Mouse (Mus musculus): ENCODE results near the gene Tmem127. TPM values are rescaled to one million over a fixed set of nuclear protein-coding genes. Genes with fewer than 3 reads are reported as not detected.
"Not testable (repeated sequence)": the region's sequence is repeated elsewhere in the genome, so short reads cannot be mapped to it uniquely, and the experiment has no call there.

Tmem127 gene
- polyA plus RNA-seq (2015; fragmentation: Nextera tagmentation; extraction: Ambion mirVana): 12.1 and 12.2 TPM in 2 replicates

- Histone ChIP-seq H3K9ac (peak within 1 kb of the TSS; percentile 95), H3K4me2 (peak within 1 kb of the TSS; percentile 95), H3K9me3 (replicated peaks) (no peaks in the 10 kb centered on the region), H3K36me3 (replicated peaks) (peaks cover 37% of the 10 kb centered on the region), H3K27ac (replicated peaks) (peak within 1 kb of the TSS; percentile 89), H3K4me3 (replicated peaks) (peak within 1 kb of the TSS; percentile 95), H3K4me1 (replicated peaks) (peaks cover 52% of the 10 kb centered on the region), H3K27me3 (no peaks in the 10 kb centered on the region)
- peak; percentile 99 for ATAC-seq (ENCODE audit: insufficient read depth)
- WGBS (ENCODE audit: insufficient replicate concordance): under 1% methylated on average over 52 of the region's 53 CpGs
Observed at GRCm38 (mm10) chr2:127247592-127248333, at the start of gene Tmem127, which contains the start of gene Ciao1. Gene Tmem127 (plus strand): TSS chr2:127247908. Gene Ciao1 (minus strand): TSS chr2:127247816.

- 19% methylated on average over 3 of the region's 3 CpGs for WGBS (ENCODE audit: insufficient replicate concordance)
- no peak overlapping the region for H3K27ac ChIP-seq (replicated peaks)
- H3K4me3 ChIP-seq (replicated peaks): no peak overlapping the region
- no peak overlapping the region for H3K4me2 ChIP-seq
- peaks cover 21% of the 10 kb centered on the region for H3K4me1 ChIP-seq (replicated peaks)
- no peaks in the 10 kb centered on the region for H3K9me3 ChIP-seq (replicated peaks)
- H3K27me3 ChIP-seq: no peaks in the 10 kb centered on the region
- no peak overlapping the region for H3K9ac ChIP-seq
- no peak for ATAC-seq (ENCODE audit: insufficient read depth)
- H3K36me3 ChIP-seq (replicated peaks): no peaks in the 10 kb centered on the region; the same call in 1 of the 2 replicates
Observed at GRCm38 (mm10) chr2:127204932-127205331, 42.8 kb upstream of the Tmem127 start.

GRCm38 (mm10) chr2:127205936-127206335 is 41.8 kb upstream of the Tmem127 start:
- not testable (repeated sequence) for H3K4me2 ChIP-seq; H3K4me3 ChIP-seq (replicated peaks); H3K9ac ChIP-seq; H3K9me3 ChIP-seq (replicated peaks); ATAC-seq (ENCODE audit: insufficient read depth); H3K36me3 ChIP-seq (replicated peaks); H3K27ac ChIP-seq (replicated peaks); H3K27me3 ChIP-seq
- peaks cover 22% of the 10 kb centered on the region for H3K4me1 ChIP-seq (replicated peaks)
- 73% methylated on average over 4 of the region's 4 CpGs for WGBS (ENCODE audit: insufficient replicate concordance)

GRCm38 (mm10) chr2:127206916-127207315 is 40.8 kb upstream of the Tmem127 start:
- H3K4me2 ChIP-seq: no peak overlapping the region
- no peak overlapping the region for H3K27ac ChIP-seq (replicated peaks)
- peaks cover 22% of the 10 kb centered on the region for H3K4me1 ChIP-seq (replicated peaks)
- peak overlapping the region; percentile 88; the same call in 1 of the 2 replicates for H3K4me3 ChIP-seq (replicated peaks)
- no peak for ATAC-seq (ENCODE audit: insufficient read depth)
- WGBS (ENCODE audit: insufficient replicate concordance): 66% methylated on average over 2 of the region's 2 CpGs
- H3K27me3 ChIP-seq: no peaks in the 10 kb centered on the region
- H3K9me3 ChIP-seq (replicated peaks): no peaks in the 10 kb centered on the region
- no peak overlapping the region for H3K9ac ChIP-seq
- peaks cover 16% of the 10 kb centered on the region for H3K36me3 ChIP-seq (replicated peaks)

- peak; percentile 96 for ATAC-seq (ENCODE audit: insufficient read depth)
- 9% methylated on average over 36 of the region's 36 CpGs for WGBS (ENCODE audit: insufficient replicate concordance)
Observed at GRCm38 (mm10) chr2:127207547-127208451, 39.9 kb upstream of the Tmem127 start, which contains the start of the genes 1810024B03Rik and Snrnp200. Gene 1810024B03Rik (minus strand): TSS chr2:127208280. Gene Snrnp200 (plus strand): TSS chr2:127208386.

GRCm38 (mm10) chr2:127208452-127208769 is 39.3 kb upstream of the Tmem127 start:
- Histone ChIP-seq H3K4me2 (peak overlapping the region; percentile 76), H3K36me3 (replicated peaks) (peaks cover 31% of the 10 kb centered on the region), H3K27ac (replicated peaks) (peak overlapping the region; percentile 79), H3K9me3 (replicated peaks) (no peaks in the 10 kb centered on the region), H3K9ac (peak overlapping the region; percentile 78), H3K27me3 (no peaks in the 10 kb centered on the region), H3K4me1 (replicated peaks) (peaks cover 22% of the 10 kb centered on the region), H3K4me3 (replicated peaks) (peak overlapping the region; percentile 88)
- no peak for ATAC-seq (ENCODE audit: insufficient read depth)
- 0% methylated on average over 17 of the region's 17 CpGs for WGBS (ENCODE audit: insufficient replicate concordance)

More at GRCm38 (mm10) chr2:127207547-127208451, 39.9 kb upstream of the Tmem127 start, which contains the start of the genes 1810024B03Rik and Snrnp200:
- Histone ChIP-seq H3K27ac (replicated peaks) (peak within 1 kb of the TSS; percentile 79), H3K4me1 (replicated peaks) (peaks cover 22% of the 10 kb centered on the region), H3K4me2 (peak within 1 kb of the TSS; percentile 76), H3K36me3 (replicated peaks) (peaks cover 25% of the 10 kb centered on the region), H3K27me3 (no peaks in the 10 kb centered on the region), H3K9ac (peak within 1 kb of the TSS; percentile 78), H3K4me3 (replicated peaks) (peak within 1 kb of the TSS; percentile 88), H3K9me3 (replicated peaks) (no peaks in the 10 kb centered on the region)

GRCm38 (mm10) chr2:127210701-127211100 is 37.0 kb upstream of the Tmem127 start:
- no peaks in the 10 kb centered on the region for H3K27me3 ChIP-seq
- H3K4me2 ChIP-seq: no peak overlapping the region
- no peak overlapping the region for H3K27ac ChIP-seq (replicated peaks)
- H3K4me3 ChIP-seq (replicated peaks): no peak overlapping the region
- WGBS (ENCODE audit: insufficient replicate concordance): 85% methylated on average over 11 of the region's 11 CpGs
- H3K4me1 ChIP-seq (replicated peaks): peaks cover 22% of the 10 kb centered on the region
- no peak for ATAC-seq (ENCODE audit: insufficient read depth)
- H3K9ac ChIP-seq: no peak overlapping the region
- H3K9me3 ChIP-seq (replicated peaks): no peaks in the 10 kb centered on the region
- H3K36me3 ChIP-seq (replicated peaks): peaks cover 54% of the 10 kb centered on the region

GRCm38 (mm10) chr2:127217746-127218145 is 30.0 kb upstream of the Tmem127 start:
- ATAC-seq (ENCODE audit: insufficient read depth): no peak
- peaks cover 98% of the 10 kb centered on the region for H3K36me3 ChIP-seq (replicated peaks)

GRCm38 (mm10) chr2:127225261-127225660 is 22.4 kb upstream of the Tmem127 start:
- Histone ChIP-seq H3K9me3 (replicated peaks) (no peaks in the 10 kb centered on the region), H3K4me1 (replicated peaks) (no peaks in the 10 kb centered on the region), H3K27ac (replicated peaks) (no peak overlapping the region), H3K9ac (no peak overlapping the region), H3K4me3 (replicated peaks) (no peak overlapping the region), H3K4me2 (no peak overlapping the region), H3K27me3 (no peaks in the 10 kb centered on the region), H3K36me3 (replicated peaks) (peaks cover 94% of the 10 kb centered on the region)
- ATAC-seq (ENCODE audit: insufficient read depth): no peak
- WGBS (ENCODE audit: insufficient replicate concordance): 81% methylated on average over 3 of the region's 3 CpGs

More at GRCm38 (mm10) chr2:127217746-127218145, 30.0 kb upstream of the Tmem127 start:
- H3K27ac ChIP-seq (replicated peaks): no peak overlapping the region
- no peak overlapping the region for H3K9ac ChIP-seq
- H3K4me1 ChIP-seq (replicated peaks): no peaks in the 10 kb centered on the region
- no peaks in the 10 kb centered on the region for H3K27me3 ChIP-seq
- H3K4me3 ChIP-seq (replicated peaks): no peak overlapping the region
- WGBS (ENCODE audit: insufficient replicate concordance): 85% methylated on average over 5 of the region's 5 CpGs
- H3K9me3 ChIP-seq (replicated peaks): no peaks in the 10 kb centered on the region
- H3K4me2 ChIP-seq: no peak overlapping the region

GRCm38 (mm10) chr2:127237897-127238610 is 9.7 kb upstream of the Tmem127 start:
- H3K36me3 ChIP-seq (replicated peaks): peaks cover 94% of the 10 kb centered on the region
- no peaks in the 10 kb centered on the region for H3K27me3 ChIP-seq
- 82% methylated on average over 11 of the region's 11 CpGs for WGBS (ENCODE audit: insufficient replicate concordance)
- no peaks in the 10 kb centered on the region for H3K4me1 ChIP-seq (replicated peaks)
- H3K4me2 ChIP-seq: no peak overlapping the region
- no peak for ATAC-seq (ENCODE audit: insufficient read depth)
- no peak overlapping the region for H3K4me3 ChIP-seq (replicated peaks)
- no peaks in the 10 kb centered on the region for H3K9me3 ChIP-seq (replicated peaks)
- H3K27ac ChIP-seq (replicated peaks): no peak overlapping the region
- H3K9ac ChIP-seq: no peak overlapping the region

Measured in liver, embryonic 15.5 days (tissue).